Comparison of ENCODE assay signal across 23 mouse cellular contexts in the genomic region with DNA sequence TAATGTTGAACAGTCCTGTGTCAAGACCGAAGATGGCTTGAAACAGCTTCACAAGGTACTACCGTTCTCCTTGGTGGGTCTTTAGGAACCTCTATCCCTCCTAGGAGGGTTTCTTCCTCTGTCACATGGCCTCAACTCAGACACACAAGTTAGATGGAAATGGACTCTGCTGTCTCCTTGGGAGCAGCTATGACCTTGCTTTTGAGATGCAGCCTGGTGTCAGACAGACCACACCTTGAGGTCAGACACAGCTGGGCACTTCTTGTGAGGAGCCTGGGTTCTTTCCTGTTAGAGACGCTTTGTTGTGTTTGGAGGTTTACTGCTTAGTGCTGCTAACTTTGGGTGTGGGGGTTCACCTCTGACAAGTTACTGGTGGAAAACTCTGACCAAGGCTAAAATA.
"Had no signal": no experiment of that assay in that cellular context is flagged by ENCODE, and none has a peak within 500 bp of the region (broad histone marks: within the 10 kb centered on the region; RNA-seq: fewer than 3 reads in every experiment).

No protein-coding gene starts in this region.

- H3K9me3 ChIP-seq: lung, embryonic 15.5 days; midbrain, embryonic 10.5 days; midbrain, embryonic 12.5 days; neural tube, embryonic 13.5 days; neural tube, embryonic 15.5 days; stomach, embryonic 15.5 days had no signal

- H3K4me1 ChIP-seq: lung, embryonic 15.5 days; midbrain, embryonic 10.5 days; midbrain, embryonic 12.5 days; neural tube, embryonic 15.5 days; stomach, embryonic 15.5 days had no signal

- ATAC-seq: liver, postnatal 0 days; lung, postnatal 0 days; midbrain, embryonic 16.5 days had no signal

- H3K4me3 ChIP-seq: lung, embryonic 15.5 days; midbrain, embryonic 10.5 days; midbrain, embryonic 12.5 days; myocyte; neural tube, embryonic 13.5 days; neural tube, embryonic 15.5 days; stomach, embryonic 15.5 days had no signal

- H3K27ac ChIP-seq: lung, embryonic 15.5 days; macrophage; midbrain, embryonic 10.5 days; midbrain, embryonic 12.5 days; neural tube, embryonic 13.5 days; neural tube, embryonic 15.5 days; stomach, embryonic 15.5 days; stomach, postnatal 0 days had no signal

- H3K9ac ChIP-seq: liver, postnatal 0 days; lung, embryonic 15.5 days; midbrain, embryonic 12.5 days; neural tube, embryonic 13.5 days; neural tube, embryonic 15.5 days; stomach, embryonic 15.5 days had no signal

- DNase-seq: liver, postnatal 0 days; lung, adult 2 months; lung, postnatal 14 days; lung, postnatal 36 days; midbrain, embryonic 14.5 days; retina, postnatal 1 day; right cerebral cortex, adult 18-20 months; right cerebral cortex, postnatal 25 days; right cerebral cortex, postnatal 4 days; thymus, adult 2 months; thymus, postnatal 25 days; thymus, postnatal 4 days had no signal

- H3K27me3 ChIP-seq: lung, embryonic 15.5 days; midbrain, embryonic 12.5 days; neural tube, embryonic 13.5 days; neural tube, embryonic 15.5 days; stomach, embryonic 15.5 days had no signal
